Mouse (Mus musculus) midbrain, embryonic 15.5 days (tissue): ENCODE results near the gene Misp. TPM values are rescaled to one million over a fixed set of nuclear protein-coding genes. Genes with fewer than 3 reads are reported as not detected.
A peak's percentile ranks its signal among the peaks of the same experiment; 100 is the strongest.

Experiments used
- ATAC-seq: fragments of 200-750 bp; cut with Nextera tagmentation; replicated peaks from 2 replicates; pipeline ENCODE4 v1.8.0; 2017; ENCODE audit warnings: moderate TSS enrichment
- H3K27ac ChIP-seq: fragments of 300-500 bp; sonication (generic); 2 replicates; pipeline ENCODE4 v1.5.1; 2015; ENCODE audit warnings: mild to moderate bottlenecking, inconsistent platforms
- H3K27me3 ChIP-seq: fragments of 300-500 bp; sonication (generic); replicated peaks from 2 replicates; pipeline ENCODE4 v1.6.1; 2015; ENCODE audit warnings: inconsistent platforms
- H3K36me3 ChIP-seq: fragments of 300-500 bp; sonication (generic); replicated peaks from 2 replicates; pipeline ENCODE4 v1.6.1; 2015; ENCODE audit warnings: inconsistent platforms
- H3K4me1 ChIP-seq: fragments of 300-500 bp; sonication (generic); 2 replicates; pipeline ENCODE4 v1.6.1; 2015; ENCODE audit warnings: inconsistent platforms
- H3K4me2 ChIP-seq: fragments of 300-500 bp; sonication (generic); 2 replicates; pipeline ENCODE4 v1.6.1; 2015; ENCODE audit warnings: inconsistent platforms, mild to moderate bottlenecking, moderate library complexity
- H3K4me3 ChIP-seq: fragments of 300-500 bp; sonication (generic); 2 replicates; pipeline ENCODE4 v1.5.1; 2015; ENCODE audit warnings: mild to moderate bottlenecking, inconsistent platforms
- H3K9ac ChIP-seq: fragments of 300-500 bp; sonication (generic); 2 replicates; pipeline ENCODE4 v1.6.1; 2015; ENCODE audit warnings: mild to moderate bottlenecking, inconsistent platforms
- H3K9me3 ChIP-seq: fragments of 300-500 bp; sonication (generic); 2 replicates; pipeline ENCODE4 v1.6.1; 2016; ENCODE audit warnings: inconsistent platforms
- WGBS: fragments of 180-500 bp; shearing (Covaris S2); methylation state at CpG from one replicate; pipeline ENCODE4 v1.1.7; 2015; ENCODE audit warnings: mixed read lengths; 5-methylcytosine and 5-hydroxymethylcytosine counted together
- polyA plus RNA-seq: library from polyadenylated mRNA; unstranded; fragments of >200 nt; fragmentation: Nextera tagmentation; extraction: Ambion mirVana; gene quantifications from 2 replicates; pipeline ENCODE4 v1.2.1, GENCODE M21; 2015

Gene Misp
- polyA plus RNA-seq, 1 experiment from 2014 or later: 0.85 TPM

- H3K9ac ChIP-seq: no peak overlapping the region
- no peaks in the 10 kb centered on the region for H3K4me1 ChIP-seq
- ATAC-seq: no peak
- no peak overlapping the region for H3K4me3 ChIP-seq
- no peak overlapping the region for H3K27ac ChIP-seq
- 80% methylated on average over 9 of the region's 9 CpGs for WGBS
- H3K9me3 ChIP-seq: no peaks in the 10 kb centered on the region
- H3K4me2 ChIP-seq: no peak overlapping the region
- no peaks in the 10 kb centered on the region for H3K36me3 ChIP-seq
- no peaks in the 10 kb centered on the region for H3K27me3 ChIP-seq
Measured at GRCm38 (mm10) chr10:79832786-79833181, 12.0 kb downstream of the Misp start.

DNA sequence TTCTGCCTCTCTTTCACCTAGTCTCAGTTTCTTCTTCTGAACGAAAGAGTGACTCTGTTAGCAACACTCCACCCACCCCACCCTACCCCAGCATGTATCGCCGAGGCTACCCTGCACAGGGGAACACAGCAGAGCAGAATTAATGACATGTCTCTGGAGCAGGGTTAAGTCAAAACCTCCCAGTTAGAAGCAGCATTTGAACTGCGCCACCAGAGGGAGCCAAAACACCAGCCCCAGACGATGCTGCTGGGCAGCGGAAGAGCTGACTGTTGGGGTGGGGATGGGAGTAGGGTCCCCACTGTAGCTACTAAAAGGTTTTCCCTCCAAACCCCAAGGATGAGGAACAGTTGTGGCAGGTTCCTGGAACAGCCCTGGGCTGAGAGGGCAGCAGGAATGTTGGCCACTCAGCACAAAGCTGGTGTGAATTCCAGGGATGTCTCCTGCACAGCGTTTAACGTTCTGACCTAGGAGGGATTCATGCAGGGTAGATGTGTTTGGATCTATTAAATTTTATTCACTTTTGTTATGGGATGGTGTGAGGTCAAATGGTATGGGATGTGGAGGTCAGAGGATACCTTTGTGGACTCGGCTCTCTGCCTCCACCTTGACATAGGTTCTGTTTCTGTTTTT, 14.1 kb downstream of the Misp start:
- Histone ChIP-seq H3K9me3 (no peaks in the 10 kb centered on the region), H3K4me2 (no peak overlapping the region; the same call in 1 of the 2 replicates), H3K4me3 (no peak overlapping the region), H3K27ac (no peak overlapping the region), H3K36me3 (no peaks in the 10 kb centered on the region), H3K27me3 (no peaks in the 10 kb centered on the region), H3K9ac (no peak overlapping the region), H3K4me1 (no peaks in the 10 kb centered on the region)
- peak; percentile 85 for ATAC-seq
- WGBS: 26% methylated on average over 9 of the region's 9 CpGs

DNA sequence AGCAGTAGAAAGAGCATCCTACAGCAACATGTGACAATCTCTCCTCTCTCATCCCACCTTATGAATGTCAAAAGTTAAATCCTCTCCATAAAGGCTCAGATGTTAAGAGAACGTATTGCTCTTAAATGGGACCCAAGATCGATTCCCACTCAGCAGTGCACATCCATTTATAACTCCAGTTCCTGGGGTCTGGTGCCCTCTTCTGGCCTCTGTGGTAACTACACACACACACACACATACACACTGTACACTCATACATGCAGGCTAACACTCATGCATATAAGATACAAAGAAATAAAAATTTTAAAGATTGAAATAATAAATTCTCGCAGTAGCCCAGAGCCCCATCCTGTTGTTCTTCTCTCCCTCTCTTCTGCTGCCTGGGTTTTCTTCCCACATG, 16.1 kb downstream of the Misp start:
- WGBS: 92% methylated on average over 3 of the region's 3 CpGs
- no peak overlapping the region for H3K4me2 ChIP-seq

DNA sequence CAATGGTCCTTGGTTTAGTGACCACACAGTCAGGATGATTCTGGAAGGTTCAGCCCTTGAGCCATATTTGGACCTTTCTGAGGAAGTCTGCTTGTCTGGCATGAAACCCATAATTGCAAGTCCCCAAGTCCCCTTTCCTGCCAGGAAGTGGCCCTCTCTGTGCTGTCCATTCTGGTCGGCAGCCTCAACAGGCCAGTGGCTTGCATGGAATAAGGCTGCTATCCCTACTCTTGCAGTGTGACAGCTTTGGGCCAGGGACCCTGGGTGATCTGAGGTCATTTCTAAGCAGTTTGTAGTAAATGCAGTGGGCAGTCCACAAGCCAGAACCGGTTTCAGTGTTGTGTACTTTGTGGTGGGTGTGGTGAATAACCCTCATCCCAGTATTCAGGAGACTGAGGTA, 17.4 kb downstream of the Misp start:
- ATAC-seq: no peak

More for the DNA sequence above, 16.1 kb downstream of the Misp start:
- Histone ChIP-seq H3K27ac (no peak overlapping the region), H3K9ac (no peak overlapping the region), H3K4me1 (peaks cover 8% of the 10 kb centered on the region; the same call in 1 of the 2 replicates), H3K27me3 (no peaks in the 10 kb centered on the region), H3K4me3 (no peak overlapping the region), H3K36me3 (no peaks in the 10 kb centered on the region), H3K9me3 (no peaks in the 10 kb centered on the region)
- ATAC-seq: no peak

DNA sequence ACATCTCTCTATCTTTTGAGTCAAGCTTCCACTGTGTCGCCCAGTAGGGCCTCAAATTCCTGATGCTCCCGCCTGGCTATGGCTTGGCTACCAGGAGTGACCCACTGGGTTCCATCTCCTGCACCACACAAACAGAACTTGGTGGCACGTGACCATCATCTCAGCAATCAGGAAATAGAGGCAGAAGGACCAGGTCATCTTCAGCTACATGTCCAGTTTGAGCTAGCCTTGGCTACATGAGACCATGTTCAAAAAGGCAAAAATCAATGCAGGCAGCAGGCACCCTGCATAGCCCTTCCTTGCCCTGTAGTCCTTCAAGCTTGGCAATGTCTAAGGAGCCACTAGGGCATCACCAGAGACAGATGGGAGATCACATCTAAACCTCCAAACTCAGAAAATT, 19.3 kb downstream of the Misp start:
- Histone ChIP-seq H3K4me1 (peaks cover 17% of the 10 kb centered on the region), H3K9ac (no peak overlapping the region), H3K27ac (peak overlapping the region; percentile 30; the same call in 1 of the 2 replicates), H3K36me3 (no peaks in the 10 kb centered on the region), H3K27me3 (no peaks in the 10 kb centered on the region), H3K4me2 (no peak overlapping the region), H3K9me3 (no peaks in the 10 kb centered on the region), H3K4me3 (no peak overlapping the region)
- WGBS: 87% methylated on average over 3 of the region's 3 CpGs
- ATAC-seq: no peak

More for the DNA sequence above, 17.4 kb downstream of the Misp start:
- Histone ChIP-seq H3K9ac (no peak overlapping the region), H3K9me3 (no peaks in the 10 kb centered on the region), H3K4me2 (no peak overlapping the region), H3K4me1 (peaks cover 13% of the 10 kb centered on the region), H3K4me3 (no peak overlapping the region), H3K27ac (no peak overlapping the region), H3K27me3 (no peaks in the 10 kb centered on the region), H3K36me3 (no peaks in the 10 kb centered on the region)
- 71% methylated on average over 2 of the region's 2 CpGs for WGBS

DNA sequence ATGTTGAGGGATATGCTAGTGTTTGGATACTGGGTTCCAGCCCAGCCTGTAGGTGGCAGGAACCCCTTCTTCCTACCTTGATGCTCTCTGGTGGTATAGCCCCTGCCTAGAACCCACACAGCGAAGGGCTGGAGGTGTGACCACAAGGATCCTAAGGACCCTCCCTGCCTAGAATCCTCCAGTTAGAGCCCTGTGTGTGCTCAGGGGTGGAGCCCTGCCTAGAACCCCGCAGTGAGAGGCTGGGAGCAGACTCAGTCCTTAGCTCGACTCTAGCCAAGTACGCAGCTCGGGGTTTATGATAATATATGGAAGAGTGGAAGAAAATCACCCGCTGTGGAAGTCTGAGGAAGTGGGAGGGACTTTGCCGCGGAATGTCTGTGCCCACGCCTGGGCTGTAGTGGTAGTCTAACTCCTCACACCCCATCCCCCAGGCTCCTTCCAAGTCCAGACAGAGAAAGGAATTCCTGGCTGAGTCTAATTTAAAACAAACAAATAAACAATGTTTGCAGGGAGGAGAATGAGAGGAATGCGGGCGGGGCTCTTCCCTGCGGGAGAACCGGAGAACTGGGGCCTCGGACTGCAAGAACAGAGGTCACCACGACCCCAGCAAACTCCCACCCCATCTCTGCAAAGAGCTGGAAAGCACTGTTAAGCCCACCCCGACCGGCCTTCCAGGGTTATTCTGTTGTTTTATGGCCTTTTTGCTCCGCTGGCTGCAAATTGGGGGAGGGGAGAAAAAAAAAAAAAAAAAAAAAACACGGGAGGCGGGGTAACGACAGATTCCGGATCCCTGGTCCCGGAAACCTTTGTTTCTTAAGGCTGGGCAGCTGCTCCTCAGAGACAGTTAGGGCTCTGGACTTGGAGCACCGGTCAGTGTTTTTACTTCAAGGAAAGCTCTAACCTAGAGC, 20.1 kb downstream of the Misp start:
- ATAC-seq: peak; percentile 77
- H3K27ac ChIP-seq: peak overlapping the region; percentile 30
- H3K4me1 ChIP-seq: peaks cover 17% of the 10 kb centered on the region
- peak overlapping the region; percentile 54 for H3K4me2 ChIP-seq
- no peaks in the 10 kb centered on the region for H3K27me3 ChIP-seq
- no peak overlapping the region; the same call in 1 of the 2 replicates for H3K9ac ChIP-seq
- H3K4me3 ChIP-seq: peak overlapping the region; percentile 30
- H3K9me3 ChIP-seq: no peaks in the 10 kb centered on the region
- under 1% methylated on average over 24 of the region's 24 CpGs for WGBS
- H3K36me3 ChIP-seq: no peaks in the 10 kb centered on the region

GRCm38 (mm10) chr10:79842322-79842721, 21.5 kb downstream of the Misp start:
- WGBS: 75% methylated on average over 3 of the region's 3 CpGs

GRCm38 (mm10) chr10:79843476-79843875, 22.7 kb downstream of the Misp start:
- Histone ChIP-seq H3K4me2 (no peak overlapping the region), H3K9ac (no peak overlapping the region), H3K4me1 (peaks cover 17% of the 10 kb centered on the region), H3K4me3 (no peak overlapping the region), H3K9me3 (no peaks in the 10 kb centered on the region), H3K27me3 (no peaks in the 10 kb centered on the region), H3K36me3 (no peaks in the 10 kb centered on the region), H3K27ac (no peak overlapping the region; the same call in 1 of the 2 replicates)
- ATAC-seq: no peak
- WGBS: 46% methylated on average over 6 of the region's 6 CpGs

More at GRCm38 (mm10) chr10:79842322-79842721, 21.5 kb downstream of the Misp start:
- peaks cover 17% of the 10 kb centered on the region for H3K4me1 ChIP-seq
- ATAC-seq: no peak
- H3K27me3 ChIP-seq: no peaks in the 10 kb centered on the region
- no peaks in the 10 kb centered on the region for H3K36me3 ChIP-seq
- H3K9me3 ChIP-seq: no peaks in the 10 kb centered on the region
- no peak overlapping the region for H3K4me2 ChIP-seq
- no peak overlapping the region for H3K4me3 ChIP-seq
- no peak overlapping the region for H3K9ac ChIP-seq
- no peak overlapping the region for H3K27ac ChIP-seq

DNA sequence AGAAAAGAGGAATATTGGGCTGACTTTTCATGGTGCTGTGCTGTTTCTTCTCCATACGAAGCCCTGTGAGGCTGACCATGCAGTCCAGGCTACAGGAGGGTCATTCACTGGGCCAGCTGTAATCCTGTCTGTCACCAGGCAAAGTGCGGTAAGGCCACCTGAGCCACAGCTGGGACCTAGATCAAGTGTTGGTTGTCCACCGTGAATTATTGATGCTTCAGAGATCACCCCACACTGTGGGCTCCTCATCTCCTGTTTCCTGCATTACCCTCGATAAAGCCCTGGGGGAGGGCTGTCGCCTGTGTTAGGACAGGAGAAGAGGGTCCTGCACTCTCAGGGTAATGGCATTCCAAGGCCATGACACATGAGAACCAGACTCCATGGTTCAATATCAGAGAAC, 25.8 kb downstream of the Misp start:
- peaks cover 13% of the 10 kb centered on the region for H3K4me1 ChIP-seq
- no peaks in the 10 kb centered on the region for H3K27me3 ChIP-seq
- H3K36me3 ChIP-seq: no peaks in the 10 kb centered on the region
- H3K4me2 ChIP-seq: no peak overlapping the region
- no peak overlapping the region for H3K4me3 ChIP-seq
- H3K9me3 ChIP-seq: no peaks in the 10 kb centered on the region
- no peak overlapping the region for H3K9ac ChIP-seq
- WGBS: 69% methylated on average over 5 of the region's 5 CpGs
- H3K27ac ChIP-seq: no peak overlapping the region
- ATAC-seq: no peak

- 86% methylated on average over 8 of the region's 8 CpGs for WGBS
- Histone ChIP-seq H3K9ac (no peak overlapping the region), H3K4me3 (no peak overlapping the region), H3K4me1 (peaks cover 24% of the 10 kb centered on the region), H3K4me2 (no peak overlapping the region), H3K36me3 (no peaks in the 10 kb centered on the region), H3K27me3 (no peaks in the 10 kb centered on the region), H3K9me3 (no peaks in the 10 kb centered on the region), H3K27ac (no peak overlapping the region)
- ATAC-seq: no peak
Measured at GRCm38 (mm10) chr10:79849941-79850628, 29.3 kb downstream of the Misp start.

GRCm38 (mm10) chr10:79851653-79852052, 30.9 kb downstream of the Misp start:
- H3K27me3 ChIP-seq: no peaks in the 10 kb centered on the region
- no peak overlapping the region for H3K4me2 ChIP-seq
- no peak overlapping the region for H3K4me3 ChIP-seq
- H3K9me3 ChIP-seq: no peaks in the 10 kb centered on the region
- 88% methylated on average over 3 of the region's 3 CpGs for WGBS
- no peaks in the 10 kb centered on the region for H3K36me3 ChIP-seq
- H3K9ac ChIP-seq: 0 out of 2 replicates have a peak overlapping the region, but pooled peaks have one; percentile 4
- peaks cover 39% of the 10 kb centered on the region for H3K4me1 ChIP-seq
- peak overlapping the region; percentile 99 for H3K27ac ChIP-seq
- no peak for ATAC-seq
